ENCODE assay signal across 13 mouse cellular contexts in the genomic region with DNA sequence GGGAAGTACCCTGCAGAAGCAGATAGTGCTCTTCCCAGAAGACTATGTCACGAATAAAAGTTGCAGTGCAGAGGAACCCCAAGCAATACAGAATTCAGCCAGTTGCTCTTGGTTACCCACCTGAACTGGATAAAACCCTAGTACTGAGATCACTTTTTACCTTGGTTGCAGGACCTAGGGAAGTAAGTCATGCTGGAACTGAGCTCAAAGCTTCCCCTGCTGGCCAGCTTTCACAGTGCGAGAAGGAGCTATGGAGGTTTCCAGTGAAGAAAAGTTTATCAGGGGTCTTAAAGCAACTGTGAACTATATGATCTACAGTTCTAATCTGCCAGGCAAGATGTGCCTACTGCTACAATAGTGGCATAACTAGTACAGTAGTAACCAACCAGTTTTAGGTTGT. TPM values are rescaled to one million over a fixed set of nuclear protein-coding genes. Genes with fewer than 3 reads are reported as not detected.
DNase-seq lines count a peak whose midpoint lies in the region; ATAC-seq and TF ChIP-seq lines count a peak whose summit lies in the region.
"Had no signal": no experiment of that assay in that cellular context is flagged by ENCODE, and none has a peak within 500 bp of the region (broad histone marks: within the 10 kb centered on the region; RNA-seq: fewer than 3 reads in every experiment).

No protein-coding gene starts in this region.

- intact Hi-C loops in gastrocnemius, adult 2 months (cut with DNase I) = no loop called here

- peak; percentile 21; the same call in 1 of the 2 replicates for TF ChIP-seq CTCF in gastrocnemius, adult 2 months (IDR thresholded peaks at IDR 0.05)

- DNase-seq in gastrocnemius, adult 2 months = no peak
- DNase-seq in gastrocnemius, postnatal 10 days = no peak
- DNase-seq in lung, postnatal 10 days = peak; percentile 27
- DNase-seq in lung, postnatal 25 days (ENCODE audit: low spot score) = no peak
- peak; percentile 51 for DNase-seq in thymus, postnatal 14 days
- DNase-seq in urinary bladder, postnatal 36 days (ENCODE audit: low spot score in 2 of 2) = no peak
- DNase-seq in right cerebral cortex, postnatal 4 days = no peak
- DNase-seq: cerebellum, adult 18-20 months; left cerebral cortex, postnatal 4 days had no signal

- peak; percentile 46 for ATAC-seq in common myeloid progenitor, adult 5-6 weeks (replicated peaks; ENCODE audit: low read depth, poor library complexity, severe bottlenecking)

- H3K4me3 ChIP-seq in gastrocnemius, adult 2 months = no peak overlapping the region
- H3K4me3 ChIP-seq: embryonic facial prominence, embryonic 15.5 days; hindbrain, embryonic 10.5 days; neural tube, embryonic 15.5 days had no signal

- H3K27ac ChIP-seq in gastrocnemius, adult 2 months = no peak overlapping the region
- H3K27ac ChIP-seq: embryonic facial prominence, embryonic 15.5 days; hindbrain, embryonic 10.5 days; neural tube, embryonic 15.5 days had no signal

RNA-seq across cellular contexts. Expression of a gene that starts 5.5 kb away (rescaled TPM):
- 10 to 100 TPM; 12.0 to 12.1 TPM for total RNA-seq in gastrocnemius, adult 2 months (2021)
- total RNA-seq in gastrocnemius, postnatal 10 days (2021) = 10 to 100 TPM; 15.5 to 16.5 TPM
- 24.1 and 25.0 TPM in 2 replicates for total RNA-seq in common myeloid progenitor, adult 5-6 weeks (2017)

Comparison
In these comparisons a context has a peak if more than half of its experiments do, and no peak if none do; other contexts are left out.
1. DNase-seq: peak in lung, postnatal 10 days (single experiment) and thymus, postnatal 14 days (single experiment); none in gastrocnemius, adult 2 months (single experiment), gastrocnemius, postnatal 10 days (single experiment), lung, postnatal 25 days (single experiment), urinary bladder, postnatal 36 days (0 of 2) and right cerebral cortex, postnatal 4 days (single experiment).